Mouse (Mus musculus) adrenal gland, postnatal 36 days (tissue): ENCODE results near the gene Wasf1. TPM values are rescaled to one million over a fixed set of nuclear protein-coding genes. Genes with fewer than 3 reads are reported as not detected.

Experiments used
- DNase-seq, 2 experiments: peaks; one replicate each; pipeline ENCODE4 v3.0.0; 2021; ENCODE audit warnings: mixed read lengths in 1 of 2
- long read RNA-seq, 2 experiments: library from polyadenylated mRNA; stranded (forward); transcript quantifications; one replicate each; pipeline ENCODE4 v2.0.0; 2021; ENCODE audit warnings: borderline sequencing depth in 2 of 2
- total RNA-seq, 2 experiments: library from RNA; stranded (reverse); gene quantifications; 2 replicates each; pipeline ENCODE4 v1.2.3; 2021

The Wasf1 gene
- 1 to 10 TPM; 5.5 to 5.9 TPM for total RNA-seq
- long read RNA-seq, experiment 1, partial matches to known transcripts: 2 of 3 reads
- long read RNA-seq, experiment 1, other reads (novel, unspliced or antisense): 1 of 3 reads
- long read RNA-seq, experiment 2, partial matches to known transcripts: 0 of 5 reads
- long read RNA-seq, experiment 2, other reads (novel, unspliced or antisense): 1 of 5 reads

DNA sequence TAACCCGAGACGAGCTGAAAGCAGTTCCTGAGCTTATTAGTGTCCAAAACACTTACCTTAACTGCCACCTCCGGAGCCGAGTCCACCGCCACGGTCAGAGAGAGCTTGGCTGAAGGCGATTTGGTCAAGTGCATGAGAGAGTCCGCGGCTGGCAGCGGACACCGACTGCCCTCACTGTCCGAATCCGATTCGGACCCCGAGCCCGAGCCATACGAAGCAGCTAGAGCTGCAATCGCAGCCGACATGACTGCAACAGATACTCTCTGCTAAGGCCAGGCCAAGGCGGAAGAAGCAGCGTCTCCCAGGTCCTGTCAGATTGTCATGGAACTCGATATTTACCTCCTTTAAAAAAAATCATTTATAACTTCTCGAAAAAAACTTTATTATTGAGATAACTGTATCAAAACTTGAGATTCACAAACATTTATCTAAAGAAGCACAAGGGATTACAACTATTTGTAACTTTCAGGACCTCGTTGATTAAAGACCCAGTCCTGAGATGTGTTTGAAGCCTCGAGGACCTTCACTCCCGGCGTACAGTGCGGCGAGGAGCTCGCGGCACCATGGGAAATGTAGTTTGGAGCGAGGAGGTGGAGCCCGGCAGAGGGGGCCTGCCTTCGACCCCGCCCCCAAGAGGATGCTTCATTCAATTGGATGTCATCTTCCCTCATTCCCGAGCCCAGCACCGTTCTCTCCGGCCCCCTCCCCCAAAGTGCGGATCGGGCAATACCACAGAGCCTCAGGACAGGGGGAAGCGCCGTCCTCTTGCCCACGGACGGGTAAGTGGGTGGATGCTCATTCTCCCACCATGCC, at the start of gene Wasf1, which contains the start of gene Cdc40:
Gene Wasf1 (plus strand): TSS at position 645 of the 813 bp plus-strand sequence.
Gene Cdc40 (minus strand): TSS at position 481 of the 813 bp plus-strand sequence.
- DNase-seq: peak; percentile 98 to 99

DNA sequence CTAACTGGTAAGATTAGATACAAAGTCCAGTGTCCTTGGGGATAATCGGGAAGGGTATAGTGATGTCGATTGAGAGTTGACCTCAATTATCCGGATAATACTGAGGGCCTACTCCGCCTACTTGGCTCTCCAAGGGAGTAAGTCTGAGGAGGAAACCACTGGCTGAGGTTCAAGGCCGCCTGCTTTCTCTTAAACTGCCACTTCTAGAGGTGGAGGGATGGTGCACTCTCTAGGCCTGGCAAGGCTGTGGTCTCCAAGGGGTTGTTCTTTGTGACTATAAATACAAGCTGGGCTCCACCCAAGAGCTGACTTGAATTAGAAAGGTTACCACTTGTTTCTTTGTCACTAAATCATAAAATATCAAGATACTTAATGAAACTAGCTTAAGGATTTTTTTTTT, 43.2 kb upstream of the Wasf1 start:
- peak; percentile 33 to 52 for DNase-seq

DNA sequence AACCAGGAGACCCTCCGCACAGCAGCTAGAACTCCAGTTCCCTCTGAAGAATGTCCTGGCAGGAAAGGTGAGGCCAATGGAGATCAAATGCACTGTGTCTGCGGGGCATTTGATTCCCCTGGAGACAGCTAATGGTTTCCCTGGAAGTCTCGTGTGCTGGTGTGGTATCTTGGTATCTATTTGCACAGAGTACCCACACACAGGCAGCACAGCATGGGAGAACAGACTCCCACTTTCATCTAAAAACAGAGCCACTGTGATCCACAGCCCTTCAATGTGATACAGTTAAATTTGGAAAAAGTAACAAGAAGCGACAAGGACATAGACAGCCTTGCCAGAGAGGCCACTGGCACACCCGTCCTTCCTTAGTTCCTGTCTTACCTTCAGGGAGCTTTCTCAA, 39.4 kb upstream of the Wasf1 start:
- DNase-seq: no peak

- DNase-seq: no peak
These were observed 38.7 kb upstream of the Wasf1 start for GRCm38 (mm10) chr10:40844546-40844945.

- peak; percentile 13 to 44 for DNase-seq
These were observed 37.6 kb upstream of the Wasf1 start for GRCm38 (mm10) chr10:40845626-40846025.

DNA sequence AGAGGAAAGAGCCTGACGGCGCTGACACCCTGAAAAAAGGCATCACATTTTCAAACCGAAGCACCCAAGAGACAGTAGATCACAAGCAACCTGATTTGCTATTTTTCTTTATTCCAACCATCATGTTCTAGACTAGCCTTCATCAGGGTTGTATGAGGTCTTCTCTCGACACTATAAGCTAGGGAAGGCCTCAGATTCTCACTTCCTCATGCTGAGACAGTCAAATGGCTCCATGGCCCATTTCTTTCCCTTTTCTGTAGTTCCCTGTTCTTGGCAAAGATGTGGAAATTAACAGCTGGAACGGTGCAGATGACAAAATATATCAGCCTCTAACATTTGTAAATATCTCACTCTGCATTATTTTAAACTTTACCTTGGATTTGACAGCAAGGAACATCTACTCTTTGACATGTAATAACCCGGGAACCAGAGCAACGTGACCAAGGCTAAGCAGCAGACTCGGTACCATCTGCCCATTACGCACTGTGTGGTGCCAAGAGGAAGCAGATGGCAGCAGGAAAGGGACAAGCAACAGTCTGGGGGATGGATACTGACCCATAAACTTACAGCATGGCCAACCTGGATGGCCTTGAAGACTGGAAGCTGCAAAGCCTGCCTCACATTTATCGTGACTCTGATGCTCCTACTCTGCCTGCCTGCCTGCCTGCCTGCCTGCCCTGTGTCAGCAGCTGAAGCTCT, 36.0 kb upstream of the Wasf1 start:
- DNase-seq: no peak

DNA sequence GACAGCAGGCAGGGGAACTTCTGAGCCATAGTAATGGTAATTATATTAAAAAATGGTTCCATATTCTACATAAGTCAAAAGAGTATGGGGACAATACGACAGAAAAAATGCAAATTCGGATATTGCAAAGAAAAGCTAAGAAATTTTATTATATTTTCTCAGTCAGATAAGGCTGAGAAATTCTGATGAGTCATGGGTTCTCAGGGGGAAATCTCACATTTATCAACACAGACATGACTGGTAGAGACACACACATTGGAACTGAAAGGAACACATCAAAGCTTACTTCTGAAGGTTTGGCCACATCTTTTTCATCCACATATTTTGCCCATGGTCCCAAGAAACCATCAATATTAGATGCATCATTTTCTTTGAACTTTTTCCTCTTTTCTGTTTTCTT, 32.6 kb upstream of the Wasf1 start:
- no peak for DNase-seq

DNA sequence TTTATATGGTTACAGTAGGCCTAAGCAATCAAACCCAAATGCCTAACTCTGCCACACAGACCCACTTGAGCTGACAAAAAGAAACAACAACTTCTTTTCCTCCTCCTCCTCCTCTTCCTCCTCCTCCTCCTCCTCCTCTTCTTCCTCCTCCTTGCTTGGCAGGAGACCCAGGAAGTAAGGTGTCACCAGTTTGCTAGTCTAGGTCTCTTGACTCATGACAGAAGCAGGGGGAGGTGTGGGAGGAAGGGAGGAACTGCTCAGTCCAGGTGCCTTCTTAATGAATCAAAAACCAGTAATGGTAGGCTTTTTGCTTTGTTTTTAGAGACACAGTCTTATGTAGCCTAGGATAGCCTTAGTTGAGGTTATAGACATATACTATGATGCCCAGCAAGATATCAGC, 32.1 kb upstream of the Wasf1 start:
- DNase-seq: no peak

DNA sequence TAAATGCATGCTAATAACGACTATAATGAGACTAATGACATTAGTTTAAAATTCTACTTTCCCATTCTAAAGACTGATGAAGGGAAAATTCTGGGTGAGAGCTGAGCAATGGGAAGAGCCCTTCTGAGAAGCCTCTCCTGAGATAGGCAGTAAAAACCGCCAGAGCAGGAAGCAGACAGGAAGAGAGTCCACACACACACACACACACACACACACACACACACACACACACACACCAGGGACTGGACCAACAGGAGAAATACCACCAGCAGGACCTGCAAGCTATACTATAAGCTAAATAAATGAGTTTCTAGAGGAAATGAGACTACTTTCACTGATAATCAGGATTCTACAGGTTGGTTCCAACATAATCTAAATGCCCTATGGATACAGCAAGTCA, 27.7 kb upstream of the Wasf1 start:
- no peak for DNase-seq

- DNase-seq: no peak
These were observed 26.6 kb upstream of the Wasf1 start for GRCm38 (mm10) chr10:40856703-40857102.

DNA sequence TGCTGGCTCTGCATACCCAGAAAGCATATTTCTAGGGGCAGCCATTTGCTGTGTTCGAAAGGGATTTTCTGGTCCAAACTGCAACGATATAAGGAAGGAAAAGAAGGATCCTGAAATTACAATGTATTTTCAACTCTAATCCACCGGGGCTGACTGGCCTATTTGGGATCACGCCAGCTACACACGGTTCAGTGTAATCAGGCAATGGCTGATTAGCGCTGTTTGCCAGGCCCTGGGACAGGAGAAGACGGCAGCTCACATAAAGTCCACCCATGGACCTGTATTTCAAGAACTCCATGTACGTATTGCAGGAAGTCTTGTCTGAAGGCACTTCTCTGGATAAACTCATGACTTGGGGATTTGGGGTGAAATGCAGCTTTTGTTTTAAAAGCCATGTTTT, 25.7 kb upstream of the Wasf1 start:
- peak in 1 of 2 experiments; percentile 26 for DNase-seq

DNA sequence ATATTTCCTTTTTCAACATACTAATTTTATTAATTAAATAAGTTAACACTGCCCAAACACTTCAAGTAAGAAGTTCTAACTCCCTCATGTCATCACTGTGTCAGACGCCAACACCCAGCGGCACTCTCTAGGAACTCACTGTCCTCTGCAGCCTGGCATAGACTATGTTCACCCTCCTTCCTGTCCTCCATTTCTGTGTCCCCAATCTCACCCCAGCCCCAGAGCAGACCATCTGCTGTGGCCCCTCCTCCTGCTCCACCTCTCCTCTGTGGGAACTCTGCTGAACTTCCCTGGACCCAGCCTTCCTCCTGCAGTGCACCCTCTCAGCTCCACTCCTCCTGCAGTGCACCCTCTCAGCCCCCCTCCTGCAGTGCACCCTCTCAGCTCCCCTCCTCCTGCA, 15.2 kb upstream of the Wasf1 start:
- no peak for DNase-seq

DNA sequence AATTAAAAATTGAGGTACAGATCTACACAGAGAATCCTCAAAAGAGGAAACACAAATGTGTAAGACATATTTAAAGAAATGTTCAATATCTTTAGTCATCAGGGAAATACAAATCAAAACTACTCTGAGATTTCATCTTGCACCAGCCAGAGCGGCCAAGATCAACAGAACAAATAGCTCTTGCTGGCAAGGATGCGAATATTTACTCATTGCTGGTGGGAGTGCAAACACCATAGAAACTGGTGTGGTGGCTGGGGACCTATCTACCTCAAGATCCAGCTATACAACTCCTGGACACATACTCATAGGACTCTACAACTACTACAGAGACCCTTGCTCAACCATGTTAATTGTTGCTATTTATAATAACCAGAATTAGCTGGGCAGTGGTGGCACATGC, 12.0 kb upstream of the Wasf1 start:
- no peak for DNase-seq

- DNase-seq: no peak
These were observed 11.2 kb upstream of the Wasf1 start for GRCm38 (mm10) chr10:40872052-40872451.

- no peak for DNase-seq
These were observed 5.0 kb upstream of the Wasf1 start for GRCm38 (mm10) chr10:40878246-40878645.

GRCm38 (mm10) chr10:40879969-40880368, 3.3 kb upstream of the Wasf1 start:
- DNase-seq: no peak

- DNase-seq: no peak
These were observed 2.0 kb upstream of the Wasf1 start for GRCm38 (mm10) chr10:40881236-40881635.

GRCm38 (mm10) chr10:40882333-40882732, 942 bp upstream of the Wasf1 start:
- DNase-seq: no peak

DNA sequence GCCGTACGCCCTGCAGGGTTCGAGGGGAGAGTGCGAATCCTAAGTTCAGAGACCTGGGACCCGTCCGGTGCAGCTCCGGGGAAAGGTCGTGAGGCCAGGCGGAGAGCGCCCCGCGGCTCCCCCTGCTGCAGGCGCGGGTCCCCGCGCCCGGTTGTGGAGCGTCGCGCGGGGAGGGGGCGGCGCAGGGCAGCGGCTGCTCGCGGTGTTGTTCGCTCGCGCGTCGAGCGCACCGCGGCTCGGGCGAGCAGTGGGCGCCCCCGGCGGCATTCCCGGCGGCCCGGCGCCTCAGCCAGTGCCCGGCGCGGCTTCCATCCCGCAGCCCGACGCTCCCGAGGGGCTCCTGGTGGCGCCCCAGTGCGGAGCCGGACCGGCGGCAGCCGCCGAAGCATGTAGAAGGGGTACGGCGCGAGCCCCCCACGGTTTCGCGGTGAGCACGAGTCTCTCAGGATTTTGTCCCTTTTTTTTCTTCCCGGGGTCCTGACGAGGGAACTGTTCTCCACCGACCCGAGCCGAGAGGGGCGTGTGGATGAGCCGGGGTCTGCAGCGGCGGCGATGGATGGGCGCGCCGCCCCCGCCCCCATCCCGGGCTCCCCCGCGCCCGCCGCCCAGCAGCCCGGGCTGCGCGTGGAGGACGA, 486 bp downstream of the Wasf1 start:
- peak in 1 of 2 experiments; percentile 80 for DNase-seq

DNA sequence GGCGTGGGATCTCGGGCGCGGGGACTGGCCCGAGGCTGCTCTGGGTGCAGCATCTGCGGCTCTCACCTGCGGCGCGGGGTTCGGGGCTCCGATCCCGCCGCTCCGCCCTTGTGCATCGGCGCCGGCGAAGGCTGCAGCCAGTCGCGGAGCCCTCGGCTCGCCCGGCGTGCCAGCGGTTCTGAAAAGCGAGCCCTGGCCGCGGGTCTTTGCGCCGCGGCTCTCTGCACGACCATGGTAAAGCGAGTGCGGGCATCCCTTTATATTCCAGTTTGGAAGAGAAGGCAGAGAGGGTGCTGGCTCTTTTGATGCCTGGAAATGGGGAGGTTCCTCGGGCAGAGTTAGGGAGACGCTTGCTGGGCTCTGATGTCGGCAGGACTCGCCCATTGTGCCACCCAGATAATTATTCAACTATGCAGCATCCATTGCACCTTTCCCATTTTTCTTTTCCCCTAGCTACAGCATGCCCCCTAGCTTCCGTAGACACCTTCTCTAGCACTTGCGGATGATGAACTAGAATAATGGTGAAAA, 1.1 kb downstream of the Wasf1 start:
- DNase-seq: peak; percentile 39 to 48

GRCm38 (mm10) chr10:40885432-40885831, 2.2 kb downstream of the Wasf1 start:
- no peak for DNase-seq

GRCm38 (mm10) chr10:40887316-40887715, 4.0 kb downstream of the Wasf1 start:
- no peak for DNase-seq
